In genomic region chr7:96644205-96644531, GRCm38 (mm10) we compare ENCODE assay signal across 9 mouse cellular contexts.
DNase-seq lines count a peak whose midpoint lies in the region; ATAC-seq and TF ChIP-seq lines count a peak whose summit lies in the region.
"Had no signal": no experiment of that assay in that cellular context is flagged by ENCODE, and none has a peak within 500 bp of the region (broad histone marks: within the 10 kb centered on the region; RNA-seq: fewer than 3 reads in every experiment).

No protein-coding gene starts in this region.

- H3K27ac ChIP-seq in lung, postnatal 0 days (ENCODE audit: low read length): no peak overlapping the region
- H3K27ac ChIP-seq in limb, embryonic 12.5 days: peak overlapping the region; percentile 50; the same call in 1 of the 2 replicates
- H3K27ac ChIP-seq in stomach, postnatal 0 days (replicated peaks): no peak overlapping the region

- 12% methylated on average over 7 of the region's 7 CpGs for WGBS in lung, postnatal 0 days
- WGBS in limb, embryonic 12.5 days: 10% methylated on average over 7 of the region's 7 CpGs
- 15% methylated on average over 7 of the region's 7 CpGs for WGBS in stomach, postnatal 0 days

- TF ChIP-seq EP300 in lung, postnatal 0 days (IDR thresholded peaks at IDR 0.05): no peak
- no peak for TF ChIP-seq EP300 in stomach, postnatal 0 days (optimal IDR thresholded peaks at IDR 0.05)

- H3K27me3 ChIP-seq in lung, postnatal 0 days (replicated peaks; ENCODE audit: insufficient read depth, low read length): no peaks in the 10 kb centered on the region
- H3K27me3 ChIP-seq in limb, embryonic 12.5 days: peaks cover 10% of the 10 kb centered on the region
- H3K27me3 ChIP-seq in stomach, postnatal 0 days (ENCODE audit: control insufficient read depth, insufficient read depth, low read length): no peaks in the 10 kb centered on the region

- DNase-seq in frontal cortex, adult 2 months (ENCODE audit: extremely low spot score in 1 of 2, low spot score in 1 of 2): no peak
- DNase-seq in lung, postnatal 0 days (ENCODE audit: low spot score): no peak
- no peak for DNase-seq in lung, postnatal 25 days (ENCODE audit: low spot score)
- DNase-seq in stomach, postnatal 0 days (ENCODE audit: low spot score): no peak
- DNase-seq in spleen, postnatal 14 days (ENCODE audit: low spot score in 2 of 2): no peak
- DNase-seq in embryo, embryonic 10.5 days (ENCODE audit: low spot score): no peak
- DNase-seq: cerebellum, adult 11 months had no signal

- no peaks in the 10 kb centered on the region for H3K36me3 ChIP-seq in lung, postnatal 0 days (ENCODE audit: insufficient read depth, low read length)
- H3K36me3 ChIP-seq in limb, embryonic 12.5 days: no peaks in the 10 kb centered on the region
- no peaks in the 10 kb centered on the region for H3K36me3 ChIP-seq in stomach, postnatal 0 days (ENCODE audit: control insufficient read depth, insufficient read depth, low read length)

- ATAC-seq in frontal cortex, adult (ENCODE audit: low TSS enrichment): 0 out of 2 replicates have a peak, but pooled peaks have one; percentile 12
- no peak for ATAC-seq in lung, postnatal 0 days
- ATAC-seq in limb, embryonic 12.5 days (ENCODE audit: insufficient number of reproducible peaks, insufficient read depth, low FRiP score, low TSS enrichment, low read depth): no peak
- no peak for ATAC-seq in stomach, postnatal 0 days (ENCODE audit: low FRiP score, low TSS enrichment)

- H3K4me1 ChIP-seq in lung, postnatal 0 days (ENCODE audit: insufficient read depth, low read depth, low read length): no peaks in the 10 kb centered on the region
- H3K4me1 ChIP-seq in limb, embryonic 12.5 days (replicated peaks): peaks cover 54% of the 10 kb centered on the region
- H3K4me1 ChIP-seq in stomach, postnatal 0 days (replicated peaks; ENCODE audit: control insufficient read depth, insufficient read depth): 0 out of 2 replicates have a peak, but pooled peaks cover 4% of the 10 kb centered on the region

- peak overlapping the region; percentile 30 for H3K4me2 ChIP-seq in lung, postnatal 0 days (replicated peaks; ENCODE audit: low read depth, low read length)
- peak overlapping the region; percentile 78 for H3K4me2 ChIP-seq in limb, embryonic 12.5 days
- H3K4me2 ChIP-seq in stomach, postnatal 0 days (replicated peaks; ENCODE audit: low read depth): peak overlapping the region; percentile 45

- no peak overlapping the region for H3K4me3 ChIP-seq in lung, postnatal 0 days (ENCODE audit: low read depth, low read length)
- peak overlapping the region; percentile 44 for H3K4me3 ChIP-seq in limb, embryonic 12.5 days (replicated peaks)
- peak overlapping the region; percentile 8; the same call in 1 of the 2 replicates for H3K4me3 ChIP-seq in stomach, postnatal 0 days (ENCODE audit: low read depth, low read length)

- TF ChIP-seq CTCF in lung, postnatal 0 days (IDR thresholded peaks at IDR 0.05): no peak
- TF ChIP-seq CTCF in stomach, postnatal 0 days (IDR thresholded peaks at IDR 0.05; ENCODE audit: low read depth): no peak

- H3K9me3 ChIP-seq in lung, postnatal 0 days (ENCODE audit: low read length): no peaks in the 10 kb centered on the region
- no peaks in the 10 kb centered on the region for H3K9me3 ChIP-seq in limb, embryonic 12.5 days
- H3K9me3 ChIP-seq in stomach, postnatal 0 days (ENCODE audit: control insufficient read depth, low read length): no peaks in the 10 kb centered on the region

- no peak overlapping the region for H3K9ac ChIP-seq in lung, postnatal 0 days (replicated peaks; ENCODE audit: low read depth)
- H3K9ac ChIP-seq in limb, embryonic 12.5 days (replicated peaks): peak overlapping the region; percentile 52
- no peak overlapping the region for H3K9ac ChIP-seq in stomach, postnatal 0 days (ENCODE audit: low read length)
